Mouse (Mus musculus) ES-E14 (cell line): ENCODE measurements at regions not wholly inside any gene's neighbourhood (a gene's known extent, or its start where the extent isn't known, plus 50 kb on each side); places are given as distances from the start of the nearest gene placed in this dataset.

Source experiments
- DNase-seq: peaks from one replicate; pipeline ENCODE4 v3.0.0-alpha.2; 2013; ENCODE audit warnings: low read depth, low spot score
- H3K27ac ChIP-seq: 2 replicates; pipeline ENCODE4 v1.5.1; 2012; ENCODE audit warnings: low read depth, mild to moderate bottlenecking, low read length, moderate library complexity, mixed read lengths; ENCODE audit not compliant: poor library complexity, insufficient read depth, severe bottlenecking
- H3K36me3 ChIP-seq: 2 replicates; pipeline ENCODE4 v1.6.1; 2012; ENCODE audit warnings: mild to moderate bottlenecking, low read length, moderate library complexity, mixed read lengths; ENCODE audit not compliant: control insufficient read depth, poor library complexity, insufficient read depth, severe bottlenecking
- H3K4me1 ChIP-seq, 2 experiments: fragments of 150-350 bp in 1 of 2; sonication (generic) in 1 of 2; 2 replicates each; pipeline ENCODE4 v1.6.1; 2012; ENCODE audit warnings: low read length in 2 of 2, mild to moderate bottlenecking in 1 of 2, mixed read lengths in 1 of 2; ENCODE audit not compliant: control insufficient read depth in 2 of 2, insufficient read depth in 2 of 2, poor library complexity in 1 of 2
- H3K4me3 ChIP-seq, 2 experiments: fragments of 150-350 bp in 1 of 2; sonication (generic) in 1 of 2; 2 replicates each; pipeline ENCODE4 v1.5.1; 2012; ENCODE audit warnings: low read length in 2 of 2, low read depth in 1 of 2, mild to moderate bottlenecking in 1 of 2, mixed read lengths in 1 of 2; ENCODE audit not compliant: insufficient read depth in 1 of 2, poor library complexity in 1 of 2, severe bottlenecking in 1 of 2
- H3K9ac ChIP-seq: 2 replicates; pipeline ENCODE4 v1.6.1; 2012; ENCODE audit warnings: low read depth, mild to moderate bottlenecking, low read length, mixed read lengths; ENCODE audit not compliant: poor library complexity, insufficient read depth, severe bottlenecking
- H3K9me3 ChIP-seq: fragments of 150-350 bp; sonication (generic); 2 replicates; pipeline ENCODE4 v1.6.1; 2012; ENCODE audit warnings: low read depth, mild to moderate bottlenecking, low read length; ENCODE audit not compliant: control insufficient read depth, insufficient read depth
- CHD2 ChIP-seq: IDR thresholded peaks from 2 replicates; pipeline ENCODE4 v1.6.1; 2014; ENCODE audit warnings: mild to moderate bottlenecking, low read depth, low read length, inconsistent platforms
- HCFC1 ChIP-seq: IDR thresholded peaks from 2 replicates; pipeline ENCODE4 v1.6.1; 2012; ENCODE audit warnings: low read length, inconsistent platforms, borderline replicate concordance; ENCODE audit not compliant: insufficient read depth
- MAFK ChIP-seq: IDR thresholded peaks from 2 replicates; pipeline ENCODE4 v1.6.1; 2014; ENCODE audit warnings: mild to moderate bottlenecking, low read depth, low read length, inconsistent platforms; ENCODE audit not compliant: insufficient read depth
- ZC3H11A ChIP-seq: IDR thresholded peaks from 2 replicates; pipeline ENCODE4 v1.6.1; 2012; ENCODE audit warnings: low read depth, mild to moderate bottlenecking, inconsistent platforms, low read length, borderline replicate concordance
- ZNF384 ChIP-seq: IDR thresholded peaks from 2 replicates; pipeline ENCODE4 v1.6.1; 2012; ENCODE audit warnings: low read depth, low read length, inconsistent platforms
- in situ Hi-C, 2 experiments: fragments of 600-800 bp; cut with MboI; formaldehyde crosslinking; loops; one replicate each; pipeline ENCODE4 v1.15.1; 2025; ENCODE audit warnings: low sequenced_read_pairs in 2 of 2, inconsistent platforms in 1 of 2; ENCODE audit not compliant: unreplicated experiment in 2 of 2

GRCm38 (mm10) chr14:105474991-105475553 is 216.7 kb downstream of the Ndfip2 start:
- Histone ChIP-seq H3K27ac (no peak overlapping the region), H3K36me3 (no peaks in the 10 kb centered on the region), H3K4me3 (no peak overlapping the region), H3K4me1 (no peaks in the 10 kb centered on the region), H3K9me3 (no peaks in the 10 kb centered on the region), H3K9ac (no peak overlapping the region)
- in situ Hi-C loops = no loop called here
- no peak for DNase-seq
- no peak for TF ChIP-seq ZNF384
- no peak for TF ChIP-seq MAFK
- no peak for TF ChIP-seq HCFC1

DNA sequence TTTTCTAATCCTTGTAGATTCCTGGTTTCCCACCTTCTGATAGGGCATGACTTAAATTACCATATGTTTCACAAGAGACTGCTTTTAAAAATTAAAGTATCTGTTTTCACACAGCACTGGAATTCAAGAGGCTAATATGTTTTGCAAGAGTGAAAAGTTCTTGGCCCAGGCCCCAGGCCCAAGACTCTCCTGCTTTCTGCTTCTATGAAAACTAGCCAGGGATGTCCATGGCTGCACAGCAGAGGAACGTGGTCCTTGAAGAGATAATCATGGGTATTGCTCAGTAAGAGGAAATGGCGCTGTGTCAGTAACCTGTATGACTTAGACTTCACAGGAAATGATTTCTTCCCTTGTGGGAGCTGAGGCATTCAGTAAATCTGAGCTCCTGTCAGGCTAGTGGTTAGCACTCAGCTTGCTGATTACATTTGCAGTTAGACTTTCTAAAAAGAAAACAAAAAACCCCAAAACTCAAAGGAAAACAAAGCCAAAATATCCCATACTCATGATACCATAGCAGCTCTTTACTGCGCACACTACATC is 190.6 kb downstream of the Ndfip2 start:
- TF ChIP-seq HCFC1 = no peak
- no peak for TF ChIP-seq MAFK
- TF ChIP-seq CHD2 = no peak
- TF ChIP-seq ZC3H11A = no peak
- TF ChIP-seq ZNF384 = no peak
- H3K36me3 ChIP-seq = no peaks in the 10 kb centered on the region
- in situ Hi-C loops = no loop called here
- H3K9ac ChIP-seq = no peak overlapping the region
- no peak for DNase-seq
- peaks cover 5% of the 10 kb centered on the region; the same call in 1 of the 2 replicates for H3K9me3 ChIP-seq
- no peak overlapping the region for H3K27ac ChIP-seq
- H3K4me1 ChIP-seq = no peaks in the 10 kb centered on the region
- H3K4me3 ChIP-seq = no peak overlapping the region

- no peaks in the 10 kb centered on the region for H3K36me3 ChIP-seq
- no peak overlapping the region for H3K4me3 ChIP-seq
- no peak overlapping the region for H3K9ac ChIP-seq
- H3K4me1 ChIP-seq = no peaks in the 10 kb centered on the region
- in situ Hi-C loops = no loop called here
- no peak overlapping the region for H3K27ac ChIP-seq
- H3K9me3 ChIP-seq = 0 out of 2 replicates have a peak, but pooled peaks cover 1% of the 10 kb centered on the region
- DNase-seq = no peak
- TF ChIP-seq CHD2 (no peak), HCFC1 (no peak), MAFK (no peak), ZNF384 (no peak), ZC3H11A (no peak)
Measured at GRCm38 (mm10) chr14:105447088-105447487, 188.7 kb downstream of the Ndfip2 start.

DNA sequence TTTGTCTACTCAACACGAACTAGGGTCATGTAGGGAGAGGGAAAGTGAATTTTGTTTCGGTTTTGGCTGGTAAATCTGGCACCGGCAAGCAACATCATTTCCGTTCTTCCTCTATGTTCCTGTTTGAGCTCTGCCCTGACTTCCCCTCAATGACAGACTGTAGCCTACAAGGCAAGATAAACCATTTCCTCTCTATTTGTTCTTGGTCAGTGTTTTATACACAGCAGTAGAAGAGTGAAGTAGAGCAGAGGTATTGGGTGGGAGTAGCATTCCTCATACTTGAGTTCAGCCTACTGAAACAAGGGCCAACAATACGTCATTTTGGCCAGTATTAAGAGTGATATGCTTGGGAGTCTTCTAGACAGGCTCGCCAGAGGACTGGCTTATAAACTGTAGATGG is 177.0 kb downstream of the Ndfip2 start:
- no peaks in the 10 kb centered on the region for H3K36me3 ChIP-seq
- H3K9ac ChIP-seq = no peak overlapping the region
- H3K27ac ChIP-seq = no peak overlapping the region
- in situ Hi-C loops = no loop called here
- no peak overlapping the region for H3K4me3 ChIP-seq
- 0 out of 2 replicates have a peak, but pooled peaks cover 1% of the 10 kb centered on the region for H3K9me3 ChIP-seq
- TF ChIP-seq ZNF384 = no peak
- no peak for TF ChIP-seq ZC3H11A
- no peak for TF ChIP-seq CHD2
- no peak for TF ChIP-seq HCFC1
- no peak for TF ChIP-seq MAFK
- DNase-seq = no peak
- H3K4me1 ChIP-seq = no peaks in the 10 kb centered on the region

- Histone ChIP-seq H3K36me3 (no peaks in the 10 kb centered on the region), H3K4me3 (no peak overlapping the region), H3K9me3 (no peaks in the 10 kb centered on the region), H3K27ac (no peak overlapping the region), H3K4me1 (no peaks in the 10 kb centered on the region), H3K9ac (no peak overlapping the region)
- TF ChIP-seq ZNF384 (no peak), CHD2 (no peak), MAFK (no peak), HCFC1 (no peak), ZC3H11A (no peak)
- in situ Hi-C loops = no loop called here
- DNase-seq = no peak
Measured at GRCm38 (mm10) chr14:105433456-105433855, 175.1 kb downstream of the Ndfip2 start.
